Mouse (Mus musculus) forebrain, embryonic 10.5 days (tissue): ENCODE data around the gene Specc1. TPM values are rescaled to one million over a fixed set of nuclear protein-coding genes. Genes with fewer than 3 reads are reported as not detected.
A peak's percentile ranks its signal among the peaks of the same experiment; 100 is the strongest.

Source experiments
- DNase-seq: peaks from one replicate; pipeline ENCODE4 v3.0.0-alpha.2; 2017; ENCODE audit warnings: low spot score; ENCODE audit errors: extremely low spot score
- H3K27ac ChIP-seq: fragments of 300-500 bp; sonication (generic); 2 replicates; pipeline ENCODE4 v1.5.1; 2016; ENCODE audit warnings: mild to moderate bottlenecking
- H3K27me3 ChIP-seq: fragments of 300-500 bp; sonication (generic); 2 replicates; pipeline ENCODE4 v1.6.1; 2016; ENCODE audit warnings: mild to moderate bottlenecking; ENCODE audit not compliant: poor library complexity, severe bottlenecking
- H3K36me3 ChIP-seq: fragments of 300-500 bp; sonication (generic); replicated peaks from 2 replicates; pipeline ENCODE4 v1.6.1; 2016; ENCODE audit warnings: mild to moderate bottlenecking, moderate library complexity
- H3K4me1 ChIP-seq: fragments of 300-500 bp; sonication (generic); 2 replicates; pipeline ENCODE4 v1.6.1; 2016
- H3K4me3 ChIP-seq: fragments of 300-500 bp; sonication (generic); 2 replicates; pipeline ENCODE4 v1.5.1; 2016; ENCODE audit warnings: mild to moderate bottlenecking, moderate library complexity
- H3K9me3 ChIP-seq: fragments of 300-500 bp; sonication (generic); 2 replicates; pipeline ENCODE4 v1.6.1; 2016; ENCODE audit warnings: mild to moderate bottlenecking, moderate library complexity
- WGBS: fragments of 180-500 bp; shearing (Covaris S2); methylation state at CpG from one replicate; pipeline ENCODE4 v1.1.7; 2016; 5-methylcytosine and 5-hydroxymethylcytosine counted together
- polyA plus RNA-seq: library from polyadenylated mRNA; unstranded; fragments of >200 nt; fragmentation: Nextera tagmentation; extraction: Ambion mirVana; gene quantifications from 2 replicates; pipeline ENCODE4 v1.2.1, GENCODE M21; 2016

Specc1 gene
- polyA plus RNA-seq, 1 experiment from 2014 or later: 12.0 TPM

DNA sequence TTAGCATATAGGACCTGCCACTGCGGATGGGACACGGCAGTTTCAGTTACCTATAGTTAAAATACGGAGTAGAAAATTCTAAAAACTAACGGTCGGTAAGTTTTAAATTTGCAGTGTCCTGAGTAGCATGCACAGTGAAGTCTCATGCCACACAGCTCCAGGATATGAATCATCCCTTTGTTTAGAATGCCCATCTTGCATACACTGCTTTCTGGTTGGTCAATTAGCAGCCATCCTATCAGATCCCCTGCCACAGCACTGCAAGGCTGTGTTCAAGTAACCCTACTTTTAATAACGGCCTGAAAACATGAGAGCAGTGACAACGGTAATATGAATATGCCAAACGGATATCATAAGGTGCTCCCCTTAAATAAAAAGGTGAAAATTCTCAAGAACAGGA lies 118.0 kb downstream of the Specc1 start:
- Histone ChIP-seq H3K27ac (no peak overlapping the region), H3K27me3 (peaks cover 8% of the 10 kb centered on the region; the same call in 1 of the 2 replicates), H3K4me1 (peaks cover 26% of the 10 kb centered on the region), H3K36me3 (no peaks in the 10 kb centered on the region), H3K4me3 (no peak overlapping the region), H3K9me3 (no peaks in the 10 kb centered on the region)
- whole genome bisulfite sequencing: 89% methylated on average over 8 of the region's 8 CpGs
- DNase-seq: no peak

DNA sequence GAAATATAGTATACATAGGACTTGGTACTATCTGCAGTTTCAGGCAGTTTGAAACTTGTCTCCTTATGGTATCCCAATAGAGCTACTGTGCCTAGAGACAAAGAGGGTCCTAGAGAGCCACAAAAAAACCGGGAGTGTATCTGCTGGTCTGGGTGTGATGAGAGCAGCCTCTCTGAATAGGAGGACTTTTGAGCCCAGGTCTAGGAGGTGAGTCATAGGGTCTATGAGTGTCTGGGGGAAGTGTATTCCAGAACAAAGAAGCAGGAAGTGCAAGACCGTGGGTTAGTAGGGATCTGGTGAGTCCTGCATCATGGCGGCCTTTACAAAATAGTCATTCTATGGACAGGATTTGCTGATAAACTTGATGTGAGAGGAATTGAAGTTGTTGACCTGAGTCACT lies 118.5 kb downstream of the Specc1 start:
- no peaks in the 10 kb centered on the region for H3K36me3 ChIP-seq
- H3K4me1 ChIP-seq: peaks cover 21% of the 10 kb centered on the region
- DNase-seq: no peak
- H3K27ac ChIP-seq: no peak overlapping the region
- no peak overlapping the region for H3K4me3 ChIP-seq
- no peaks in the 10 kb centered on the region for H3K9me3 ChIP-seq
- 88% methylated on average over 3 of the region's 3 CpGs for WGBS
- peaks cover 8% of the 10 kb centered on the region; the same call in 1 of the 2 replicates for H3K27me3 ChIP-seq

DNA sequence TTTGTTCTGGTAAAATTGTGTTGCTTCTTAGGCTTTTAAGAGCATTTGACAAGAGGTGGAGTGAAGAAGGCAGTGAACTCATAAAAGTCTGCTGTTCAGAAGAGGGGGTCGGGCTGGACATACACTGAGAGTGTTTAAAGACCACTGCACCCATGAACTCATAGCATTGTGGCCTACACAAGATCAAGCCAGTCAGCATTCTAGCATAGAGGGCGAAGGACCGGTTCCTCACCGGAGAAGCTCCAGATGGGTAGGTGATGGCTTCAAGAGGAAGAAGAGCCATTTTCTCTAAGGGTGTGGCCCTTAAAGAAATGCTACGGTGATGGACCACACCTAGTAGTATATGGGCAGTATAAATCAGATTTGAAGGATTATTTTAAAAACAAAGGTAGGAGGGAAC lies 119.0 kb downstream of the Specc1 start:
- peaks cover 8% of the 10 kb centered on the region; the same call in 1 of the 2 replicates for H3K27me3 ChIP-seq
- no peak for DNase-seq
- 95% methylated on average over 5 of the region's 5 CpGs for WGBS
- H3K4me1 ChIP-seq: peaks cover 18% of the 10 kb centered on the region
- no peak overlapping the region for H3K4me3 ChIP-seq
- no peaks in the 10 kb centered on the region for H3K36me3 ChIP-seq
- H3K27ac ChIP-seq: no peak overlapping the region
- no peaks in the 10 kb centered on the region for H3K9me3 ChIP-seq

DNA sequence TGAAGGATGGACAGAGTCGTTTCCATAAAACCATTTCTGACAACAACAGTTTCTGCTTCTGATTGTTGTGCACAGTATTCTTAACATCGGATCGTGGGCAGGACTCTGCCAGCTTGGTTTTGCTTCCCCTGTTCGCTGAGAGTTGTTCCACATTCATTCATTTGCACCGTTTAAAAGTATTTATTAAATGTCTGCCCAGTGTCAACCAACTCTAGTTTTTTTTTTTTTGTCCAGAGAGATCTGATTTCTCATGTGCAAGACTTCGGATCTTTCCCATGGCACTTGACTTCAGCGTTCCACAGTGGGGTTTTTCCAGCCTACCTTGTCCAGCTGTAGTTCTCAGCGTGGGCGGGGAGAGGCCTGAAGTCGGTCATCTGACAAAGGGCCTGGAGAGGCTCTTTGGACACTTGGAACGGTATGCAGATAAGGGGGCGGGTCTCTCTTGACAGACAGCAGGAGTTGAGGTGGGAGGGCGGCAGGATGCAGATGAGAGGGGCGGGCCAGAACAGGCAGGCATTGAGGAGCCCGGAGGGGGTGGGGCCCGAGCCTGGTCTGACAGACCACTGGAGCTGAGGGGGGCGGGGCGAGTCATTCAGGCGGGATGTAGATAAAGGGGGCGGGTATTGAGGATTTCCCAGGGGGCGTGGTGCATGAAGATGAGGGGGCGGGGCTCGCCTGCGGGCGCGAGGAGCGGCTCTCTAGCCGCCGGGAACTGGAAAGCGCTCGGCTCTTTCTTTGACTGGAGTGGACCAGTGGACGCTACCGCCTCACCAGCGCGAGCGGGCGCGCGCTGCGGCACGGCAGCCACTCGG lies 120.0 kb downstream of the Specc1 start:
- DNase-seq: peak; percentile 100
- H3K9me3 ChIP-seq: no peaks in the 10 kb centered on the region
- peaks cover 8% of the 10 kb centered on the region; the same call in 1 of the 2 replicates for H3K27me3 ChIP-seq
- H3K4me1 ChIP-seq: peaks cover 18% of the 10 kb centered on the region
- H3K4me3 ChIP-seq: peak overlapping the region; percentile 65
- WGBS: 5% methylated on average over 42 of the region's 42 CpGs
- no peaks in the 10 kb centered on the region for H3K36me3 ChIP-seq
- peak overlapping the region; percentile 96 for H3K27ac ChIP-seq

DNA sequence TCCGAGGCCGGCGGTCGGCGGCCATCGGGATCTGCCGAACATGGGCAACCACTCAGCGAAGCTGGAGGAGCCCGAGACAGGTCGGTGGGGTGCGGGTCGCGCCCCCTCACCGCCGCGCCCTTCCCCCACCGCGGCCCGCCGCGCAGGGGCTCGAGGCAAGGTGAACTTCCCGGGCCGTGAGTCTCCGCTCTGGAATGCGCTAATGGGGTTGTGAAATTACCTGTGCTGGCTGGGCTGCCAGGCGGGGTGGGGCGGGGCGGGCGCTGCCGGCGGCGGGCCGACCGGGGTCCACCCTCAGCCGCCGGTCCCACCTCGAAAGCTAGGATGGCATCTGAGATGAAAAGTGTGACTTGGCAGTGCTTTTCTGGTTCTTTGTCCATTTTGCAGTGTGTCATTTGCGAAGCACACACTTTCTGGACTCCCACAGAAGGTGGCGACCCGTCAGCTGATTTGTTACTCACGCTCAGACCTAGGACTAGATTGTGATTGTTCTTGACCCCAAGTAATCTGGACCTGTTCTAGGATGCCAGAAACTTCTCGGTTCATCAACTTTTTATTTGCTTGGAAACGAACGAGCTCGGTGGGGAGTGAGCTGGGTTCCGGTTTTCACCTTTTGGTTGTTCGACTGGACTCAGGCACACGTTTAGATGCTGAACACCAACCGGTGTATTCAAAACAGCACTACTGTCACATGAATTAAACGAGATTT lies 120.7 kb downstream of the Specc1 start:
- peaks cover 18% of the 10 kb centered on the region for H3K4me1 ChIP-seq
- no peak for DNase-seq
- WGBS: 2% methylated on average over 41 of the region's 51 CpGs

DNA sequence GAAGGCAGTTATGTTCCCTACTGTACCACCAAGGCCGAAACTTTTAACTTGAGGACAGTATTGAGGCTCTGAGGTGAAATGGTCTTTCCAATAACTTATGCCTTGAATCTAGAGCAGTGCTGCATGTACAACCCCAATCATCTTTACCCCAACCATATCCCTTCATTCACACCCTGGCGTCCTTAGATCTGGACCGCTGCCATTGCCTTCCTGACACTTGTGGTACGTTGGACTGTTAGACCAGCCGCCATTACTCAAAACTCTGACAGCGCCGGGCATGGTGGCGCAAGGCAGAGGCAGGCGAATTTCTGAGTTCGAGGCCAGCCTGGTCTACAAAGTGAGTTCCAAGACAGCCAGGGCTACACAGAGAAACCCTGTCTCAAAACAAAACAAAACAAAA lies 121.8 kb downstream of the Specc1 start:
- H3K27ac ChIP-seq: no peak overlapping the region
- WGBS: 95% methylated on average over 10 of the region's 10 CpGs
- H3K9me3 ChIP-seq: no peaks in the 10 kb centered on the region
- H3K4me3 ChIP-seq: 0 out of 2 replicates have a peak overlapping the region, but pooled peaks have one; percentile 65
- peaks cover 18% of the 10 kb centered on the region for H3K4me1 ChIP-seq
- no peaks in the 10 kb centered on the region for H3K36me3 ChIP-seq
- no peak for DNase-seq
- H3K27me3 ChIP-seq: peaks cover 8% of the 10 kb centered on the region; the same call in 1 of the 2 replicates

More for the DNA sequence above, 120.7 kb downstream of the Specc1 start:
- peak overlapping the region; percentile 65 for H3K4me3 ChIP-seq
- peaks cover 8% of the 10 kb centered on the region; the same call in 1 of the 2 replicates for H3K27me3 ChIP-seq
- no peaks in the 10 kb centered on the region for H3K36me3 ChIP-seq
- H3K27ac ChIP-seq: peak overlapping the region; percentile 96
- H3K9me3 ChIP-seq: no peaks in the 10 kb centered on the region

DNA sequence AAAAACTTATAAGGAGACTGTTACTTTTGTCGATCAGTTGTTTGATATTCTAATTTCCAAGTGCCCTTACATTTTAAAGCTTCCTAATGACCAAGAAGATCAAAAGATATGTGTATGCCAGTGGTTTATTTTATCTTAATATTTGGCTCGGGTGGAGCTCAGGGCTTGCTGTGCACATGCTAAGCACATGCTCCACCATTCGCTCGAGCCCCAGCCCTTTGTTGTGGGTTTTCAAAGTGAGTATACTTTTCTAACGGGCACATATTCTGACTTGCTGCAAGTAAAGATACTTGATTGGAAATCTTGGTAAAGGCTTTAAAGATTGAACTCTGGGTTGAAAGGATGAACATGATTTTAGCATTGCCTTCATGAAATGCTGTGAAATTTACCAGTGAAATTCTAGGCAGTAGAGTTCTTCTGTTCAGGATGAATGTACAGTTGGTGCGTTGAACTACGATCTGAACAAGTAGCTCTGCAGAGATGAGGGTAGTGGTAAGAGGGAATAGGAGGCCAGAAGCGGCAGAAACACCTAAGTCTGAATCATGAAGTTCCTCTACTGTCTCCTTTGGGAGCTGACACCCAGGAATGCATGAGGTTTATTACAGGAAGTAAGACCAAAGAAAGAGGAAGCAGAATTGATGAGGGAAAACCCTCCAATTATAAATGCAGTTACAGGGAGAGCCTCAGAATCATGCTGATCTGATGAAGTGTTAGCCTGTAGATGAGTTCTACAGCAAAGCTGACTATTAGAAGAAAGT lies 122.7 kb downstream of the Specc1 start:
- H3K27ac ChIP-seq: no peak overlapping the region
- H3K9me3 ChIP-seq: no peaks in the 10 kb centered on the region
- peaks cover 18% of the 10 kb centered on the region for H3K4me1 ChIP-seq
- no peak overlapping the region for H3K4me3 ChIP-seq
- DNase-seq: no peak
- H3K27me3 ChIP-seq: peaks cover 8% of the 10 kb centered on the region; the same call in 1 of the 2 replicates
- H3K36me3 ChIP-seq: no peaks in the 10 kb centered on the region
- 90% methylated on average over 8 of the region's 8 CpGs for WGBS

DNA sequence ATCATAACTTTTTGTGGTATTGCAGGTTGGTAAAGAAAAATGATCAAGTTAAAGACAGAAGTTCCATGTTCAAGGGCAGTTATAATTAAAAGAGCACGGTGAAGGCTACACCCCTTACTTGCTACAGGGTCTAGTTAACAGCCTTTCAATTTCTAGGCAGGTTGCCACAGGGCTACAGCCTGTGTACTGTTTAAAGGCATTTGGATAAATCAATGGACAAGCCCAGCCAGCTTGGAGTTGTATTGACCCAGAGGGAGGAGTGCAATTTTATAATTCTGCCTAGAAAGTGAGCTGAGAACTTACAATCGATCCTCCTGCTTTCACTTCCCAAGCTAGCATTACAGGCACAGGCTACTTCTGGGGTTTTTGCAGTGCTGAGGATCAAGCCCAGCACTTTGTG lies 123.9 kb downstream of the Specc1 start:
- peaks cover 7% of the 10 kb centered on the region; the same call in 1 of the 2 replicates for H3K27me3 ChIP-seq
- no peak for DNase-seq
- peaks cover 18% of the 10 kb centered on the region for H3K4me1 ChIP-seq
- no peak overlapping the region for H3K27ac ChIP-seq
- WGBS: 87% methylated on average over 2 of the region's 2 CpGs
- H3K9me3 ChIP-seq: no peaks in the 10 kb centered on the region
- H3K36me3 ChIP-seq: no peaks in the 10 kb centered on the region
- no peak overlapping the region for H3K4me3 ChIP-seq

DNA sequence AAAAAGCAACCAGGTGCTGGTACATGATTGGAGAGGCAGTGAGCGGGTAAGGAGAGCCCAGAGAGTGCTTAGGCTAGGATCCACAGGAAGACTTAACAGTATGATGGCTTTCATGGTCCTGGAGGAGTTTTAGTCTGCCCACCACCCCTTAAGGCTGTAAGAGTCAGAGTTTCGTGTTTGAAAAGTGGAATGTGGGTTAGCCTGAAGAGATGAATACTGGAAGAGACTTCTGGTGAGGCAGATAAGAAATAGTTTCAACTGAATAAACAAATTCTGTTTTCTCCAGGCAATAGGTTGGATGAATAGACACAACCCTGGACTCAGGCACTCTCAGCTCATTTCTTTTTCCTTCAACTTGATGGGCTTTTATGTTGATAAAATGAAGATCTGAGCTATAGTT lies 130.1 kb downstream of the Specc1 start:
- Histone ChIP-seq H3K9me3 (no peaks in the 10 kb centered on the region), H3K27ac (no peak overlapping the region), H3K4me1 (0 out of 2 replicates have a peak, but pooled peaks cover 3% of the 10 kb centered on the region), H3K27me3 (no peaks in the 10 kb centered on the region), H3K4me3 (no peak overlapping the region), H3K36me3 (no peaks in the 10 kb centered on the region)
- WGBS: 85% methylated on average over 2 of the region's 2 CpGs
- DNase-seq: no peak

DNA sequence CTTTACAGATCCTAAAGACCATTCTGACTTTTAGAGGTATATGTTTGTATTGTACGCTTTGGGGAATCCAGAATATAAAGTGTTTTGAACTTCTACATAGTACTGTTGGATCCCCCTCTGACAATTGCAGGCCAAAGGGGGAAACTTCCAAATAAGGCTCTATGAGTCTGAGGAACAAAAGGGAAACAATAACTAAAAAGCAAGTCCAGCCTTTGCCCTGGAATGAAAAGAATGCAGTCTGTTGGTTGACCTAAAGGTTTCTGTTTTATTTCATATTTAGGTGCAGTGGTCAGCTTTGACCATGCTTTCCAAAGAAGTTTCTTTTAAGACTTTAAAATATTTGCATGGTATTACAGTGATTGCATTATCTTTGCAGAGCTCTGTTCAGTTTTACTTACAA lies 130.5 kb downstream of the Specc1 start:
- H3K27ac ChIP-seq: no peak overlapping the region
- H3K4me3 ChIP-seq: no peak overlapping the region
- no peak for DNase-seq
- no peaks in the 10 kb centered on the region for H3K27me3 ChIP-seq
- no peaks in the 10 kb centered on the region for H3K36me3 ChIP-seq
- H3K4me1 ChIP-seq: 0 out of 2 replicates have a peak, but pooled peaks cover 3% of the 10 kb centered on the region
- 87% methylated on average over 1 of the region's 1 CpGs for WGBS
- H3K9me3 ChIP-seq: no peaks in the 10 kb centered on the region

DNA sequence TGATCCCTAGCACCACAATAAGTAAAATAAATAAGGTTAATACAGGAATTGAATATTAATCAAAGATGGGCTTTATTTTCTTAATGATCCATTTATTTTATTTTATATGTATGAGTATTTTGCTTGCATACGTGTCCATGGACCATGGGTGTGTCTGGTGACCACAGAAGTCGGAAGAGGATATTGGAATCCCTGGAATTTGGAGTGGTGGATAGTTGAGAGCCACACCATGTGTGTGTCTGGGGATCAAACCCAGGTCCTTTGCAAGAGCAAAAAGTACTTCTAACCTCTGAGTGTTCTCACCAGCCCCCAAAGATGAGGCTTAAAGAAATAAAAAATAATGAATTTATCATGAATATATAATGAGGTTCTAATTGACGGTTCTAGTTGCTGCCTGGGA lies 132.1 kb downstream of the Specc1 start:
- Histone ChIP-seq H3K36me3 (no peaks in the 10 kb centered on the region), H3K4me3 (no peak overlapping the region), H3K9me3 (no peaks in the 10 kb centered on the region), H3K27ac (no peak overlapping the region), H3K27me3 (no peaks in the 10 kb centered on the region), H3K4me1 (0 out of 2 replicates have a peak, but pooled peaks cover 3% of the 10 kb centered on the region)
- no peak for DNase-seq
- WGBS: 81% methylated on average over 3 of the region's 3 CpGs

DNA sequence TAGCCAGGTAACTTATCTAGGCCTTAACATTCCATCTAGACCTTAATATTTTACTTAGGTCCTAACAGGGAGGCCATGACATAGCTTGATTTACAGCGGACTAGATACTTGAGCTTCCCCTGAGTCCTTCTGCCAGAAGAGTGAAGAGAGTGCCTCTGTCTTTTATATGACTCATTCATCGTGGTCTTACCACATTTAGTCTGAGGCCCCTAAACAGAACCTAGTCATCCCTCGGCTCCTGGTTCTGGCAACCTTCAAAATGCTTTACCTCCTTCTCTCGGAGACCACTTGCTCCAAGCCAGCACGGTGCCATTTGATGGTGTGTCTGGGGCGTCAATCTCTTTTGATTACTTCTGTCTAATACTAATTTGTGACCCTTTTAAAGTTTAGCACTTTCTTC lies 133.8 kb downstream of the Specc1 start:
- H3K27me3 ChIP-seq: no peaks in the 10 kb centered on the region
- 0 out of 2 replicates have a peak, but pooled peaks cover 3% of the 10 kb centered on the region for H3K4me1 ChIP-seq
- 91% methylated on average over 6 of the region's 6 CpGs for WGBS
- H3K9me3 ChIP-seq: no peaks in the 10 kb centered on the region
- no peak overlapping the region for H3K27ac ChIP-seq
- no peaks in the 10 kb centered on the region for H3K36me3 ChIP-seq
- H3K4me3 ChIP-seq: no peak overlapping the region
- no peak for DNase-seq
